Mouse (Mus musculus) bone marrow macrophage, adult 2 months (primary cell): ENCODE measurements at regions not wholly inside any gene's neighbourhood (a gene's known extent, or its start where the extent isn't known, plus 50 kb on each side); places are given as distances from the start of the nearest gene placed in this dataset.

ENCODE experiments used
- H3K27ac ChIP-seq: 2 replicates; pipeline ENCODE4 v1.5.1; 2012; ENCODE audit warnings: low read depth, low read length; ENCODE audit not compliant: insufficient read depth
- H3K4me1 ChIP-seq: 2 replicates; pipeline ENCODE4 v1.6.1; 2012; ENCODE audit warnings: low read length; ENCODE audit not compliant: control insufficient read depth, insufficient read depth
- H3K4me3 ChIP-seq: 2 replicates; pipeline ENCODE4 v1.5.1; 2012; ENCODE audit warnings: mild to moderate bottlenecking, low read length, moderate library complexity; ENCODE audit not compliant: insufficient read depth
- CTCF ChIP-seq: IDR thresholded peaks from 2 replicates; pipeline ENCODE4 v1.5.1; 2012; ENCODE audit warnings: low read depth, mild to moderate bottlenecking, low read length, moderate library complexity
- POLR2A ChIP-seq: IDR thresholded peaks from 2 replicates; pipeline ENCODE4 v1.6.1; 2012; ENCODE audit warnings: mild to moderate bottlenecking, low read depth, low read length, borderline replicate concordance

- H3K27ac ChIP-seq: 0 out of 2 replicates have a peak overlapping the region, but pooled peaks have one; percentile 8
- H3K4me1 ChIP-seq: peaks cover 25% of the 10 kb centered on the region
- no peak overlapping the region for H3K4me3 ChIP-seq
- no peak for TF ChIP-seq POLR2A
- TF ChIP-seq CTCF: no peak
These were observed 51.8 kb upstream of the Klf13 start for GRCm38 (mm10) chr7:63990312-63991028.

GRCm38 (mm10) chr7:63989736-63990135 lies 51.0 kb upstream of the Klf13 start:
- TF ChIP-seq POLR2A (no peak), CTCF (no peak)
- Histone ChIP-seq H3K4me3 (no peak overlapping the region), H3K4me1 (peaks cover 25% of the 10 kb centered on the region), H3K27ac (peak overlapping the region; percentile 8)
